Mouse (Mus musculus): ENCODE measurements around the gene Olfr263.

- TF ChIP-seq CTCF (IDR thresholded peaks at IDR 0.05; ENCODE audit: insufficient read depth, low read depth, low read length): no peak
- TF ChIP-seq POLR2A (IDR thresholded peaks at IDR 0.05; ENCODE audit: insufficient read depth, low read depth, low read length): no peak
Observed at GRCm38 (mm10) chr13:21176733-21177132, 47.3 kb downstream of the Olfr263 start.
